Comparison of ENCODE assay signal across 9 mouse cellular contexts in the genomic region with DNA sequence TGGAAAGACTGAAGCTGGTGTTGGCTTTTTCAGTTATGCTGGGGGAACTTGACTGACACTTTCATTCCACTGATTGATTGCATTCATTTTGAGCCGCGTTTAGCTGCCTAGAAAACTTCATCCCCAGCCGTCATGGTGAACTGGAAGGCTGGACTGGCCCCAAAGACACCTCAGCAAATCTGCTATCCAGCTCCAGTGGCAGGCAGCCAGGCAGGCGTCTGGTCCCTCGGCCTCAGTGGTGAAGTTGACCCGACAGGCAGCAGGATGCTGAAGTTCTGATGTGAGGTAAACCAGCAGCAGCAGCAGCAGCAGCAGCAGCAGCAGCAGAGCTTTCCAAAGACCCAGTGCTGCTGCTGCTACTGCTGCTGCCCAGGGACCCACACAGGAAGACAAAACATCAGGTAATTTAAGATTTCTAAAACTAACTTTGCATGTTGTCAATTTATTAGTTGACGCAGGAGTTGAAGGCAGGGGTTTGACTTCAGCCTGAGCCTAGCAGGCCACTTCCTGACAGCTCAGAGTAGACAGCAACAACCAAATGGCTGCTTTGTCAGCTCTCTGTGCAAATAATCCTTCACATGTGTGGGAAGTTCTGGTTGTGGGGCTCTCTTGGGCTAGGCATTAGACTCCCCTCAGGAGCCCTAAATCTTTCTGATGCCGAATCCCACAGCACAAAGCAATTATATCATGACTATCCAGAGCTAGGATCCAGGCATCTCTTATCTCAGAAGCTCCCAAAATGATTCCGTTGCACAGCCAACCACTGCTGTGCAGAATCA.
DNase-seq lines count a peak whose midpoint lies in the region; ATAC-seq and TF ChIP-seq lines count a peak whose summit lies in the region.
"Had no signal": no experiment of that assay in that cellular context is flagged by ENCODE, and none has a peak within 500 bp of the region (broad histone marks: within the 10 kb centered on the region; RNA-seq: fewer than 3 reads in every experiment).

No protein-coding gene starts in this region.

- WGBS in stomach, postnatal 0 days: 34% methylated on average over 9 of the region's 9 CpGs

- TF ChIP-seq EP300 in stomach, postnatal 0 days (optimal IDR thresholded peaks at IDR 0.05): no peak

- ATAC-seq in stomach, postnatal 0 days (ENCODE audit: low FRiP score, low TSS enrichment): no peak

- no peak overlapping the region for H3K27ac ChIP-seq in stomach, postnatal 0 days (replicated peaks)
- H3K27ac ChIP-seq: macrophage had no signal

- H3K9me3 ChIP-seq in stomach, postnatal 0 days (ENCODE audit: control insufficient read depth, low read length): no peaks in the 10 kb centered on the region

- peak; percentile 7 for DNase-seq in right cerebral cortex, postnatal 14 days
- no peak for DNase-seq in right cerebral cortex, postnatal 25 days
- peak; percentile 26 to 31 for DNase-seq in gastrocnemius, postnatal 4 days (ENCODE audit: low spot score in 2 of 2)
- peak; percentile 67 for DNase-seq in kidney, postnatal 10 days
- peak; percentile 12 for DNase-seq in stomach, postnatal 0 days (ENCODE audit: low spot score)
- no peak for DNase-seq in frontal cortex, postnatal 36 days (ENCODE audit: low spot score in 2 of 2)
- no peak for DNase-seq in frontal cortex, adult 2 months (ENCODE audit: extremely low spot score in 1 of 2, low spot score in 1 of 2)
- DNase-seq: cerebellum, adult 11 months had no signal

- no peaks in the 10 kb centered on the region for H3K36me3 ChIP-seq in stomach, postnatal 0 days (ENCODE audit: control insufficient read depth, insufficient read depth, low read length)

- no peak overlapping the region for H3K9ac ChIP-seq in stomach, postnatal 0 days (ENCODE audit: low read length)

- H3K4me1 ChIP-seq in stomach, postnatal 0 days (replicated peaks; ENCODE audit: control insufficient read depth, insufficient read depth): no peaks in the 10 kb centered on the region

- H3K4me3 ChIP-seq in stomach, postnatal 0 days (ENCODE audit: low read depth, low read length): no peak overlapping the region

- no peak overlapping the region for H3K4me2 ChIP-seq in stomach, postnatal 0 days (replicated peaks; ENCODE audit: low read depth)

- TF ChIP-seq CTCF in stomach, postnatal 0 days (IDR thresholded peaks at IDR 0.05; ENCODE audit: low read depth): no peak

- H3K27me3 ChIP-seq in stomach, postnatal 0 days (ENCODE audit: control insufficient read depth, insufficient read depth, low read length): no peaks in the 10 kb centered on the region

Comparison
In these comparisons a context has a peak if more than half of its experiments do, and no peak if none do; other contexts are left out.
1. DNase-seq: peak in right cerebral cortex, postnatal 14 days (single experiment), gastrocnemius, postnatal 4 days (2 of 2), kidney, postnatal 10 days (single experiment) and stomach, postnatal 0 days (single experiment); none in right cerebral cortex, postnatal 25 days (single experiment), frontal cortex, postnatal 36 days (0 of 2) and frontal cortex, adult 2 months (0 of 2).